Mouse (Mus musculus) T-cell, adult 2 months (primary cell): ENCODE results near the gene Baz2a.
A peak's percentile ranks its signal among the peaks of the same experiment; 100 is the strongest.
"Not testable (repeated sequence)": the region's sequence is repeated elsewhere in the genome, so short reads cannot be mapped to it uniquely, and the experiment has no call there.

Source experiments
- DNase-seq: peaks from one replicate; pipeline ENCODE4 v3.0.0; 2022; ENCODE audit warnings: low spot score

Gene Baz2a

DNA sequence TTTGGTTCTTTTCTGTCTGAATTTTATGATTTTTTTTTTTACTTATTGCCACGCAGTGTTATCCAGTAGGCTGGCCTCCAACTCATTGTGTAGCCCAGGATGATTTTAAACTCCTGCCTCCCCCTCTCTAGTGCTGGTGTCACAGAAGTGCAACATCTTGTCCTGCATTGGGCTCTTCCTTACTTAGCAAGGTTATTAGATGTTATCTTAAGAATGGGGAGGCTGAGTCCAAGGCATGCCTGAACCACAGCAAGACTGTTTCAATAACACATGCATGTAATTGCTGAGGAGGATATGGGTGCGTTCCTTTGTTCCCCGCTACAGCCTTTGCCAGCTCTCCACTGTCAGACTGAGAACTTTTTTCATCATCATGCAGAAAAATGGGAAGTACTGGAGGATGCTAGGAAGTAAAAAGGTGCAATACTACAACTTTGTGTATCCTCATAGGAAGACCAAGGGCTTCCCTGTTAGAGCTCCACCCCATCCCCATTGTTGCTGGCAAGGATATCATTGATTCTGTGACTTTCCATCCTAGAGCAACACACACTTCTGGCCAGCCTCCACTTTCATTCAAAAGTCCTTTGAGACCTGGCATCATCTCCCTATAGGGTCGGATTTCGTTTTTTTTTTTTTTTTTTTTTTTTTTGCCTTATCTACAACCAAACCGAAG, 9.4 kb upstream of the Baz2a start:
- no peak for DNase-seq

DNA sequence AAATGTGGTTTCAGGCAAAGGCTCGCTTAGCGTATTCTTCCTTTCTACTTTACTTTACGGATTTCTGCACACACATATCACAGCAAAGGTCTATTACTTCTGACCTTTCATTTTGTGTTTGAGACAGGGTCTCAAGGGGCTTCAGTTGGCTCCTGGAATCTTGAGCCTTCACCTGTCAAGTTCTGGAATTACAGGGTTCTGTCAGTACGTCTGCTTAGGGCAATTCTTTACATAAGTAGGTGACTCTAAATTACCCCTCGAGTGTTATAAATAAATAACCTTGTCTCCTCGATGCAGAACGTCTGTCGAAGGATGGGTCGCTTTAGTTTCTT, 8.9 kb upstream of the Baz2a start:
- no peak for DNase-seq

DNA sequence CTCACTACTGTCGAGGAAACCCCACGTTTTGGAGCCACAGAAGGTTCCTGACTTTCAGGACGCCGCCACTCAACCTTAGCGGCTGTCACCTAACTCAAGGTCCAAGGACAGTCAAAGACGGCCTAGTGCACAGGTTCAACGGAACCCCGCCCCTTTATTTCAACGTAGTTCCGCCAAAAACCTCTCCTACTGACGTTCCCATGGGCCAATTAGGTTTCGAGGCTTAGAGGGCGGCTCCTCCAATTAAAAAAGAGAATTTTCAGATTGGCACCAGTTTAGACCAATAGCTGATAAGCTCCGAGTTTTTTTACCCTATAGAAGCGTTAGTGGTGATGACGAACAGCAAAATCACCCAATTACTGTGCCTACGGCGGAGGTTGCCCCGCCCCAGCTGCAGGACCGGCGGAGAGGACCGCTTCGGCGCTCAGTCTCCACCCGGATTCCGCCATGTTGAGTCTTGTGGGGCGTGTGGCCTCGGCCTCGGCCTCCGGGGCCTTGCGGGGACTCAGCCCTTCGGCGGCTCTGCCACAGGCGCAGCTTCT, 8.4 kb upstream of the Baz2a start, which contains the start of gene Atp5b:
Gene Atp5b (plus strand): TSS at position 394 of the 542 bp plus-strand sequence.
- DNase-seq: peak; percentile 97

DNA sequence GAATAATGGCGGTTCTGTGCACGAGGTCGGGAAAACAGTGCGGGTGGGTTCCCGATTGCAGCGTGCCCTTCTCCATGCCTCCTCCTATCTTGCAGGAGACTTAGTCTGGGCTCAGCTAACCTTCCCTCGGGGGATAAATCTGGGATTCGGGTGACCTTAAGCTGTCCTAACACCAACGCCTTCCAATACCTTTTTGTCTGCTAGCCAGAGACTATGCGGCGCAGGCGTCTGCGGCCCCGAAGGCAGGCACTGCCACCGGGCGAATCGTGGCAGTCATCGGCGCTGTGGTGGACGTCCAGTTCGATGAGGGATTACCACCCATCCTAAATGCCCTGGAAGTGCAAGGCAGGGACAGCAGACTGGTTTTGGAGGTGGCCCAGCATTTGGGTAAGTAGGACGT, 7.7 kb upstream of the Baz2a start:
- DNase-seq: no peak

DNA sequence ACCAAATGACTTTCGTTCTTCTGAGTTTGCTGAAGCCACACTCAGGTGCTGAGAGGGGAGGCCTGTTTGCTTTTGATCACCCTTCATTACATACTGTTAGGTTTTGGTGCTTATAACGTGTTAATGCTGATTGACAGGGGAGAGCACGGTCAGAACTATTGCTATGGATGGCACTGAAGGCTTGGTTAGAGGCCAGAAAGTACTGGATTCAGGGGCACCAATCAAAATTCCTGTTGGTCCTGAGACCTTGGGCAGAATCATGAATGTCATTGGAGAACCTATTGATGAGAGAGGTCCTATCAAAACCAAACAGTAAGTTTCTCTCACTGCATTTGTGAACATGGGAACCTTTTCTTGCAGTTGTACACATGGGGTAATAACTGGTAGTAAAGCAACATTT, 7.2 kb upstream of the Baz2a start:
- DNase-seq: no peak

DNA sequence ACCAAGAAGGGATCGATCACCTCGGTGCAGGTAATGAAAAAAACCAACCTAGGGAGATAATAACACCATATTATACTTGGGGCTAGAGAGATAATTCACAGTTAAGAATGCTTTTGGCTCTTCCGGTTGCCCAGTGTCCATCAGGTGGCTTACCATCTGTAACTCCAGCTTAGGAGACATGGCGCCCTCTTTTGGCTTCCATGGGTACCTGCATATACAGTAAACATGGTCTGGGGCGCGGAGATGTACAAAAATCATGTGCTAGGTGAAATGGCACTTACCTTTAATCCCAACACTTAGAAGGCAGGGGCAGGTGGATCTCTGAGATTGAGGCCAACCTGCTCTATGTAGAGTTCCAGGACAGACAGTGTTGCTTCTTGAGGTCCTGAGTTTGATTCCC, 5.0 kb upstream of the Baz2a start:
- DNase-seq: peak; percentile 26

DNA sequence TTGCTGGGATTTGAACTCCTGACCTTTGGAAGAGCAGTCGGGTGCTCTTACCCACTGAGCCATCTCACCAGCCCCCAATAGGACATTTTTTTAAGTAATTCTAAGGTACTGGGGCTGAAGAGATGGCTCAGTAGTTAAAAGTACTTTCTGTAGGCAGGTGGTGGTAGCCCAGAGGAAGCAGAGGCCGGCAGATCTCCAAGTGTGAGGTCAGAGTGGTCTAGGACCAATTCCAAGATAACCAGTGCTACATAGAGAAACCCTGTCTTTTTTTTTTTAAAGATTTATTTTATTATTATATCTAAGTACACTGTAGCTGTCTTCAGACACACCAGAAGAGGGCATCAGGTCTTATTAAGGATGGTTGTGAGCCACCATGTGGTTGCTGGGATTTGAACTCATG, 4.2 kb upstream of the Baz2a start:
- DNase-seq: not testable (repeated sequence)

DNA sequence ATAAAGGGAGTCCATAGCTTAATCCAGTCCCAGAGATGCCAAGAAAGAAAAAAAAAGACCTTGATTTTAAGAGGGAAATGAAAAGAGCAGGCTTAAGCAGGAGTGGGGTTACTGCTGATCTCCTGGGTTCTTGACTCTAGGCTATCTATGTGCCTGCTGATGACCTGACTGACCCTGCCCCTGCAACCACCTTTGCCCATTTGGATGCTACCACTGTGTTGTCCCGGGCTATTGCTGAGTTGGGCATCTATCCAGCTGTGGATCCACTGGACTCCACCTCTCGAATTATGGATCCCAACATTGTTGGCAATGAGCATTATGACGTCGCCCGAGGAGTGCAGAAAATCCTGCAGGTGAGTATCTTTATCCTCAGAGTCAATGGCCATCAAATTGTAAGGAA, 3.2 kb upstream of the Baz2a start:
- DNase-seq: no peak

DNA sequence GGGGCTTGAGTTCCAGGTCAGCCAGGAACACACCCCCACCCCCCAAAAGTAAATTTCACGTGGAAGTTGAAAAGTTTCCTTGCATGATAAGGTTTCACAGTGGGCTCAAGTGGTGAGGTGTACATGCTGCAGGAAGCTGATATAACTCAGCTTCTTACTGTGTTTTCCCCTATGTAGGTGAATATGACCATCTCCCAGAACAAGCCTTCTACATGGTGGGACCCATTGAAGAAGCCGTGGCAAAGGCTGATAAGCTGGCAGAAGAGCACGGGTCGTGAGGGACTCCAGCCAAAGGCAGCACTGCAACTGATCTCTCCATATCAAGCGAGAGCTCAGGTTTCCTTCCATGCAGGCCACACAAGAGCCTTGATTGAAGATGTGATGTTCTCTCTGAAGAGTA, 1.5 kb upstream of the Baz2a start:
- DNase-seq: no peak

DNA sequence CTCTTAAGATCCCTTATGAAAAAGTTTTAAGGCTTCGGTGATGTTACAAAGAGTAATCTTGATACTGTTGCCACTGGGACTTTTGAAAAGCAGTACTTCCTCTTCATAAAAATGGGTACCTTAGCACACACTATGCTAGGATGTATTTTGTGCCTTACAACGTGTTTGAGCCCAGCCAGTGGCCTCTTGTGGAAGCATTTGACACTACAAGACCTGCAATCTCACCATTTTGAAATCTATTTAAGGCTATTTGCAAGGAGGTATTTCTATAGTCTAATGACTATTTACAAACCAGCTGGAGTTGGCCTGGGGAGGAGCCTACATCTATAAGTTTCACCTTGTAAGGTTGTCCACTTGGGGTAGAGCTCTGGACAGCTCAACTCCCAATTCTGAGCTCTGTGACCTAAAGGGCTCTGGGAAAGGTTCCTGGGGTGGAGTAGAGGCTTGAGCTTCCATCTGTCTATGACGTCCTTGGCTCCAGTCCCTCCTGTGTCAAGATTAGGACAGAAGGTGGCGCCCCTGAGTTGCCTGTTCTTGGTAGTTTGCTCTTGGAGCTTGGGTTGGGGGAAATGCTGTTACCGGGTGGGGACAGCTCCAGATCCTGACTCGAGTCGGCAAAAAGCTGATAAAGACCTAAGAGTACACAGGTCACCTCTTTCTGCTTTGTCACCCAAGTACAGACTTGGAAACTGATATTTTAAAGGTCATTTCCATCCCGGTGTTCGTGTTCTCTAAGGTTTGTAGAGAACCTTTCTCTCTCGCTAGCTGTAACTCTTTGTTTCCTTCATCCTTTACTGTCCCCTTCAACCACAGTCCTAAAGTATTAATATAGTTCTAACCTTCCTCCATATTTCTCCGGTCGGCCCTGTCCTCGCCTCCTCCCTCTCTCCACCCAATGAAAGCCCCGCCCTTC, 470 bp upstream of the Baz2a start:
- DNase-seq: peak; percentile 89

DNA sequence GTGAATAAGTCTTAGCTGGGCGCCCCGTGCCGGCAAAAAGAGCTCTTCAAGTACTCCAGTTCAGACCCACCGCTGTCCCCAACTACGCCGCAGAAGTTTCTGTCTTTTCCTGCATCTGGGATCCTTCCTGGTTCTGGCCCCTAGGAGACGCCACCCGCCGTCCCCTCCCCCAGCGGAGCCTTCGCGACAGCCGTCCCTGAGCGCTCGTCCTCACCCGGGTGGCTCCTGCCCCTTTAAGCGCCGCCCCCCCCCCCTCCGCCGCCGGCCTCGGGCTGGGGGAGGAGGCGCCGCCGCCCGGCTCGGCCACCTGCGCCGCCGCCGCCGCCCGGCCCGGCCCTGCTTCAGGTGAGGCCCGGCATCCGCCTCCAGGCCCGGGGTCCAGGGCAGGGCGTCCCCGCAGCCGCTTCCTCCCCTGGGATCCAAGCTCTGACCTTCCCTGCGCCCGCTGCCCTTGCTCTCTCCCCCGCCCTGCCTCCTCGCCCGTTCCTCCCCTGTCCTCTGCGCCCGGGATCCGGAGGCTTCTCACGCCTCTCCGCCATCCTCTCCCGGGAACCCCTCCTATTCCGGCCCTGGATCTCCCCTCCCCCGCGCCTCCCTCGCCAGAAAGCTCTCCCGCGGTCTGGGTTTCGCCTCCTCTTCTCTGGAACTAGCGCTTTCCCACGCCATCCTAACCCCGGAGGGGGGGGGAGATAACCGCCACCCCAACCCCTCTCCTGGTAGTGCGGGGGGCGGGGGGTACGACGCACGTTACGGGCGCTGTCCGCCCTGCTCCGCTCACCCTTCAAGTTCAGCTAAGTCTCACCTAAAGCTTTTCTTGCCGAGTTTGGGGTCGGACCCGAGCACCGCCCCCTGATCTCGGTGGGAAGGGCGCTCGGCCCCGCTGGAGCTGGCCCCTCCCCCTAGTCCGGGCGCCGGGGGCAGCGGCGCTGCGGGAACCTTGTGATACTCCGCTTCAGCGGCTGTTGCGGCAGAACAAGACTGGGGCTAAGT, 1.4 kb downstream of the Baz2a start:
- DNase-seq: peak; percentile 41

DNA sequence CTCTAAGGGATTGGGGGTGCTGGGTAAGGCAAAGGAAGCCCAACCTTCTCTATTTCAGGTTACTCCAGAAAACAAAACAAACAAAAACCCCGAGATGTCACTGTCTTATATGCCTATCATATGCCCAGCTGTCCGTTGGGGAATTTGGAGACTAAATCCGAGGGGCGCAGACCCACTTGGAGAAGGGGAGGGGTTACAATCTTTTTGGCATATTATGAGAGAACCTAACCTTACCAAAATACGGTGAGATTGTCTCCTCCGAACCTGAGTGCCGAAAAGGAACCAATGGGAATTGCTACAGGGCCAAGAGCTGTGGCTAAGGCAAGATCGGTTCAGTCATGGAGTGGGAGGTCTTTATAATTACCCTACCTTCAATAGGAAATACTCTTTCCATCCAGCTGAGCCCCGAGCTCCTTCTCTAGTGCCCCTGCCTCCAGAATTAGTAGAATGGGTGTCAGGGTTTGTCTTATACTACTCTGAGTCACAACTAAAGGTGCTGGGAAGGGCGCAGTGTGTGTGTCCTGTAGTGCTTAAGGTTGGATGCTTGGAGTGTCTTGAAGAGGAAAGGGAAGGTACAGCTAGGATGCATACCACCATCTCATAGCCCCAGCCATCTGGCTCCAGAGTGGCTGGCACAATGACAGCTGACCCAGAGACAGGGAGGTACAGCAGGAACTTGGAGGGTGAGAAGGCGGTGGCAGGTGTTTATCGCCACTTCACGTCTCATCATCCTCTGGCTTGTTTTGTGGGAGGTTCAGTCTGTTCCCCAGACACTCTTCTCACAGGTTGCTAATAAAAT, 2.3 kb downstream of the Baz2a start:
- peak; percentile 37 for DNase-seq

DNA sequence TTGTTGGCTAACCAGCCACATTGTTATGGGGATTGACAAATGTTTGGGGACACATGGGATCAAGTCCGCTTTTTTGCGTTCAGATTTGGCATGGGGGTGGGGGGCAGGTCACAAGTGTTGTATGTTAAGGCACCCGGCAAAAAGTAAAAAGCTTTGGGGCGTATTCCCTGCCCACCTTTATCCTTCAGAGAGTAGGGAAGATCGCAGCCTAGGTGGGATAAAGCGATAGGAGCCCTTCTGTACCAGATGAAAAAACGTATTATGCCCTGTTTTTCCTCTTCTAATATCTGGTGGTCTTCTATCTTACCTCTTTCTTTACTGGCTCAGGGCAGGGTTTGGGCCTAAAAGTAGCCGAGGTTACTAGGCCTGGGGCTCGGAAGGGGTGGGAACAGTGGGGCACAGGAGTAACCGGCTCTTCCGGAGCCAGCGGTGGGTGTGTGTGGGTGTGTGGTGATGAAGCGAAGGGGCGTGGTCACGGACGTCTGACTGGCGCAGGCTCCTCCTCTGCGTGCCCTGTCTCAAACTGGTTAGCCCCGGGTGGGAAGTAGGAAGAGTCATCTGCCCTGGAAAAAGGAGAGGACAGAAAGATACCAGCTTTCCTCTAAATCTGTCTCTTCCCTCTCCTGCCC, 3.1 kb downstream of the Baz2a start:
- peak; percentile 92 for DNase-seq

DNA sequence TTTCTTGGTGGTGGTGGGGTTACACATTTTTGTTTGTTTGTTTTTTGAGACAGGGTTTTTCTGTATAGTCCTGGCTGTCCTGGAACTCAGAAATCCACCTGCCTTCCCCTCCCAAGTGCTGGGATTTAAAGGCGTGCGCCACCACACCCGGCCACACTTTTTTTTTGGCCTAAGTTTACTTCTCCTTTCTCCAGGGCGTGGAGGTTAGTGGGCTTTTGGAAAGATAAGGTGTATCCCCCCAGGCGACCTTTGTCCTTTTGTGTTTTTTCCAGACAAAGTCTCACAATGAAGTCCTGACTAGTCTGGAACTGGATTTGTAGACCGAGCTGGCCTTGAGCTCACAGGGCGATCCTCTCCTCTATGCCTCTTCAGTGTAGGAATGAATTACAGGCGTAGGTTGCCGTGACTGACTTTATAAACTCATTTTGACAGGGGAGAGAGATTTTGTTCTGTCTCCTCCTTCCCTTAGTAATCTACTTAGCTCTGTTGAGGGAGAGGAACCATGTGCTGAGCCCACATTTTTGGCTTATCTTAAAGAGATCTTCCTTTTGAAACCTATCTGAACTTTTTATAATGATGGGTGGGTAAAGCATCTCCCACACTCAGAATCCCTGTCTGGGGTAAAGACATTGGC, 3.7 kb downstream of the Baz2a start:
- no peak for DNase-seq

DNA sequence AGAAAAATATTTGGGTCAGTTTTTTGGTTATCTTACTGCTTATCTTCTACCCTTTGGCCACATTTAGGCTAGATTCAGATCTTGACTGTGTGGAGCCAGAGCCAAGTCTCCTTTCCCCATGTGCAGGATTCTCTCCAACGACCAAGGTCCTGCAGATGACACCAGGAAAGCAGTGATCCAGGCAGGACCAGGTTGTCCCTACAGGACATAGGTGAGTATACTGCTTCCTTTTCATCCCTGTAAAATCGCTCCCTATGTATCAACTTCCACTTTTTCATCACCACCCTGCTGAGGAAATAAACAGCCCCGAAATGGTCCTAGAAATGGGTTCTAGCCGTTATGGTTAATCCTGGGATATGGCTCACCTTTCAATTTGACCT, 4.9 kb downstream of the Baz2a start:
- DNase-seq: no peak

DNA sequence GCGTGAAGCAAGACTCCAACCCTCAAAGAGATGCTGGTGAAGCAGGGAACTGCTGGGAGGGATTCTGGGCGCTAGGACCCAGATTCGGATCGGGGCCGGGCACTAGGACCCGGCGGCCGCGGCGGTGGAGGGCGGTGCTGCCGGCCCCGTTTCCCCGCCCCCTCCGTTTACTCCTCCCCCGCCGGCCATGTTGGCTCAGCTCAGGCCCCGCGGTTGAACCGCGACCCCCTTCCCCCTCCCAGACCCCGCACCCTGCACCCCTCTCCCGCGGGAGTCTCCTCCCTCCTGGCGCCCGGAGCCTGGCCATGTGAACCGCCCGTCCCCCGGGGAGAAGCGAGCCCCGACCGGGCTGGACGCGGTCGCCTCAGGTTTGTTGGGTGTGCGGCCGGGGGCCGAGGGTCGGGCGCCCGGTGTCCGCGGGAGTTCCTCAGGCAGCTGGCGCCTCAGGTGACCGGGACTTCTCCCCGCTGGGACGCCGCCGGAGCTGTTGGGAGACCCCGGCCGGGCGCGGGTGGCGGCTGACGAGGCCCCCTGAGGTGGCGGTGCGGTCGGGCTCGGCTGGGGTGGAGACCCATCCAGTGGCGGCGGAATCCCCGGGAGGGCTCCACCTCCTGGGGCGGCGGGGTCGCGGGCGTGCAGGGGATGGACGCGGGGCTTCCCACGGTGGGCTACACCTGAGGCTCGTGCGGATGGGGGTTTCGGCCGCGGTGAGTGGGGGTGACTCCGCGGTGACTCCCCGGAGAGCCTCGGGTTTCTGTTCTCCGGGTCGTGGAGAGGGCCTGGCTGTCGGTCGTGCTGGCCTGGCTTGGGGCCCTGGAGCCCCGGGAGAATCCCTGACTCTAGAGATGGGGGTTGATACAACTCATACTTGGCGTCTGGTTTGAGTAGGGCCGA, 5.6 kb downstream of the Baz2a start:
- peak; percentile 83 for DNase-seq

DNA sequence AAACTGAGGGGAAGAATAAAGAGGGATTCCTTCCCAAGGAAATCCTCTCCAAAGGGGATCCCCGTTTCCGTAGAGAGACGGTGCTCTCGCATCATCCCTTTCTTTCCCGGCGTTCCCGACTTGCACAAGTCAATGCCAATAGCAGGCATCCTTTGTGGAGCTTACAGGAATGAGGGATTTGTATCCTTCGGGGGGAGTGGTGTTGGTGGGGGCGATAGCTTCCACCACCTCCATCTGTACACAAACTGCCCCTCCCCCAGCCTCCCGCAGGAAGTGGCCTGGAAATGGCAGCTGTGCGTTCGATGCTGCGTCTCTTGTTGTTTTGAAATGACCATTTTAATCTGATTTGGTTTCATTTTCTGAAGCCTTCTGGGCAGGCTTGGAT, 6.2 kb downstream of the Baz2a start:
- peak; percentile 76 for DNase-seq

DNA sequence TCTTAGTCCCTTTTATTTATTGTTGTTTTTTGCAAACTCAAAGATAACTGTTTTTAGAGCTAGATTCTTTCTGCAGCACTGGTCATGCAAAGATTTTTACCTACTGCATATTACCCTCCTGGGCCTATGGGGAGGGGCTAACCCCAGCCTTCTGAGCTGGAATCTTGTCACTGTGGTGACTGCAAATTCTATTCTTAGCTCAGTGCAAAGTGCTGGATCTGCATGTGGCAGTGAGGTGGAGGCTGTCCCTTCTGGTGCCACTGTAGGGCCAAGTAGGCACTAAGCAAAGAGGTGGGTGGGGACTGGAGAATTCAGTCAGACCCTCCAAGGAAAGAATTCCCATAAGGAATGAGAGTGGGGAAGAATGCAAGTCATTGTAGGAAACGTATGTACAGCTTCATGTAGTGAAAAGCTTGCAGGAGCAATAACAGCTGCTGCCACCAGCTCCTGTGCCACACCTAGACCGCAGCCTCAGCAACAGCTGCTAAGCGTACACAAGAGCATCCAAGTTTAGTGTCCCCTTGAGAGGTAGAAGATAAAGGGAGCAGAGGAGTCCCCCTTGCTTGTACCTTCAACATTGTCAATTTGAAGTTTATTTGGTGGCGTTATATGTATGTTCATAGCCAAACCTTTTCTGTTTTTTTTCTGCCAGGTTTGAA, 18.9 kb downstream of the Baz2a start:
- no peak for DNase-seq

DNA sequence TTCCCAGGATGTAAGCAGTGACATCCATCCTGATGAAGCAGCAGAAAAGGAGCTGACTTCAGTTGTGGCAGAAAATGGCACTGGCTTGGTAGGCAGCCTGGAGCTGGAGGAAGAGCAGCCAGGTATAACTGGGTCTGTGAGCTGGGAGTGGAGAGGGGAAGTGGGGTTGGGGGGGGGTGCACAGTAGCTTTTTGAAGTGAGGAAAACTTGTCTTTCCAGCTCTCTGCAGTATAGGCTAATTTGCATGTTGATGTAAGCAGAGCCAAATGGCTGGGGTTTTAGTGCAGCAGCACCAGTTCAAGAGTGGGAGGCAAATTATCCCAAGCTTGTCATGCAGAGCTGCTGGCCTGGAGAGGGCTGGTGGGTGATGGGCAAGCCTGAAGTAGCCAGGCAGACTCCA, 19.9 kb downstream of the Baz2a start:
- DNase-seq: no peak
